Mouse (Mus musculus): ENCODE results near the gene Edc3. TPM values are rescaled to one million over a fixed set of nuclear protein-coding genes. Genes with fewer than 3 reads are reported as not detected.
A peak's percentile ranks its signal among the peaks of the same experiment; 100 is the strongest.

The Edc3 gene
- polyA plus RNA-seq, 1 experiment from 2014 or later, result 24.1 TPM

GRCm38 (mm10) chr9:57744462-57745091, 36.2 kb downstream of the Edc3 start:
- Histone ChIP-seq H3K9me3 (ENCODE audit: control insufficient read depth, low read length) (no peaks in the 10 kb centered on the region), H3K9ac (ENCODE audit: low read depth, low read length) (no peak overlapping the region), H3K4me3 (ENCODE audit: low read length) (no peak overlapping the region), H3K4me2 (replicated peaks; ENCODE audit: low read depth, low read length) (no peak overlapping the region), H3K27me3 (ENCODE audit: control insufficient read depth, insufficient read depth, low read length) (no peaks in the 10 kb centered on the region), H3K27ac (ENCODE audit: low read depth, low read length) (no peak overlapping the region), H3K4me1 (ENCODE audit: control insufficient read depth, insufficient read depth, low read length) (no peaks in the 10 kb centered on the region), H3K36me3 (ENCODE audit: control insufficient read depth, insufficient read depth, low read length) (peaks cover 77% of the 10 kb centered on the region)
- no peak for ATAC-seq (ENCODE audit: low FRiP score, low TSS enrichment)
- WGBS, result 74% methylated on average over 3 of the region's 3 CpGs

- Histone ChIP-seq H3K27me3 (ENCODE audit: control insufficient read depth, insufficient read depth, low read length) (no peaks in the 10 kb centered on the region), H3K9me3 (ENCODE audit: control insufficient read depth, low read length) (no peaks in the 10 kb centered on the region), H3K9ac (ENCODE audit: low read depth, low read length) (no peak overlapping the region), H3K4me2 (replicated peaks; ENCODE audit: low read depth, low read length) (no peak overlapping the region), H3K4me3 (ENCODE audit: low read length) (no peak overlapping the region), H3K36me3 (ENCODE audit: control insufficient read depth, insufficient read depth, low read length) (peaks cover 81% of the 10 kb centered on the region), H3K4me1 (ENCODE audit: control insufficient read depth, insufficient read depth, low read length) (no peaks in the 10 kb centered on the region), H3K27ac (ENCODE audit: low read depth, low read length) (no peak overlapping the region)
- 74% methylated on average over 1 of the region's 1 CpGs for WGBS
- no peak for ATAC-seq (ENCODE audit: low FRiP score, low TSS enrichment)
Measured at GRCm38 (mm10) chr9:57747067-57747466, 38.7 kb downstream of the Edc3 start.

GRCm38 (mm10) chr9:57748137-57748536, 39.8 kb downstream of the Edc3 start:
- Histone ChIP-seq H3K36me3 (ENCODE audit: control insufficient read depth, insufficient read depth, low read length) (peaks cover 87% of the 10 kb centered on the region), H3K9me3 (ENCODE audit: control insufficient read depth, low read length) (no peaks in the 10 kb centered on the region), H3K9ac (ENCODE audit: low read depth, low read length) (no peak overlapping the region), H3K4me2 (replicated peaks; ENCODE audit: low read depth, low read length) (no peak overlapping the region), H3K27ac (ENCODE audit: low read depth, low read length) (no peak overlapping the region), H3K4me3 (ENCODE audit: low read length) (no peak overlapping the region), H3K27me3 (ENCODE audit: control insufficient read depth, insufficient read depth, low read length) (no peaks in the 10 kb centered on the region), H3K4me1 (ENCODE audit: control insufficient read depth, insufficient read depth, low read length) (no peaks in the 10 kb centered on the region)
- 91% methylated on average over 6 of the region's 6 CpGs for WGBS
- no peak for ATAC-seq (ENCODE audit: low FRiP score, low TSS enrichment)

- WGBS, result 79% methylated on average over 1 of the region's 1 CpGs
- no peaks in the 10 kb centered on the region for H3K4me1 ChIP-seq (ENCODE audit: control insufficient read depth, insufficient read depth, low read length)
- H3K27me3 ChIP-seq (ENCODE audit: control insufficient read depth, insufficient read depth, low read length), result no peaks in the 10 kb centered on the region
- ATAC-seq (ENCODE audit: low FRiP score, low TSS enrichment), result no peak
- H3K4me3 ChIP-seq (ENCODE audit: low read length), result no peak overlapping the region
- no peaks in the 10 kb centered on the region for H3K9me3 ChIP-seq (ENCODE audit: control insufficient read depth, low read length)
- no peak overlapping the region for H3K9ac ChIP-seq (ENCODE audit: low read depth, low read length)
- no peak overlapping the region for H3K4me2 ChIP-seq (replicated peaks; ENCODE audit: low read depth, low read length)
- no peak overlapping the region for H3K27ac ChIP-seq (ENCODE audit: low read depth, low read length)
- H3K36me3 ChIP-seq (ENCODE audit: control insufficient read depth, insufficient read depth, low read length), result peaks cover 94% of the 10 kb centered on the region
Measured at GRCm38 (mm10) chr9:57748831-57749230, 40.5 kb downstream of the Edc3 start.

DNA sequence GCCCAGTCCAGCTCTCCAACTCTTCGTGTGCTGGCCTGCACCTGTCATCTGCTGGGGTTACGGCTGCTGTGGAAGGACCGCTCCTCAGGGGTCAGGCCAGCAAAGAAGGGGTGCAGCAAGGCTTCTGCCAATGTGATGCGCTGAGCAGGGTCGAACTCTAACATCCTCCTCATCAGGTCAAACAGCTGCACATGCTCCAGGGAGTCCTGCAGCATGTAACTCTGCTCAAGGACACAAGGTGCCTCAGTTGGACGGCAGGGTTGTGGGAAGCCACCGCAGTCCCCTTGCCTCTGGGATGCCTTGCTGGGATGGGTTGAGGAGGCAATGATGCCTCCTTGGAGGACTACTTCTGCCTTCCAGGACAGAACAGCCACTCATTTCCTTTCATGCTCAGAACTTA, 42.6 kb downstream of the Edc3 start:
- Histone ChIP-seq H3K9ac (ENCODE audit: low read depth, low read length) (no peak overlapping the region), H3K27ac (ENCODE audit: low read depth, low read length) (no peak overlapping the region), H3K9me3 (ENCODE audit: control insufficient read depth, low read length) (no peaks in the 10 kb centered on the region), H3K4me3 (ENCODE audit: low read length) (no peak overlapping the region), H3K36me3 (ENCODE audit: control insufficient read depth, insufficient read depth, low read length) (peaks cover 99% of the 10 kb centered on the region), H3K4me2 (replicated peaks; ENCODE audit: low read depth, low read length) (no peak overlapping the region), H3K4me1 (ENCODE audit: control insufficient read depth, insufficient read depth, low read length) (no peaks in the 10 kb centered on the region), H3K27me3 (ENCODE audit: control insufficient read depth, insufficient read depth, low read length) (no peaks in the 10 kb centered on the region)
- WGBS, result 92% methylated on average over 7 of the region's 7 CpGs
- no peak for ATAC-seq (ENCODE audit: low FRiP score, low TSS enrichment)

GRCm38 (mm10) chr9:57757578-57757977, 49.2 kb downstream of the Edc3 start:
- no peaks in the 10 kb centered on the region for H3K27me3 ChIP-seq (ENCODE audit: control insufficient read depth, insufficient read depth, low read length)
- no peak for ATAC-seq (ENCODE audit: low FRiP score, low TSS enrichment)
- no peak overlapping the region for H3K27ac ChIP-seq (ENCODE audit: low read depth, low read length)
- H3K4me3 ChIP-seq (ENCODE audit: low read length), result no peak overlapping the region
- H3K9ac ChIP-seq (ENCODE audit: low read depth, low read length), result no peak overlapping the region
- peaks cover 89% of the 10 kb centered on the region for H3K36me3 ChIP-seq (ENCODE audit: control insufficient read depth, insufficient read depth, low read length)
- H3K4me2 ChIP-seq (replicated peaks; ENCODE audit: low read depth, low read length), result no peak overlapping the region
- peaks cover 10% of the 10 kb centered on the region for H3K4me1 ChIP-seq (ENCODE audit: control insufficient read depth, insufficient read depth, low read length)
- 76% methylated on average over 3 of the region's 3 CpGs for WGBS
- H3K9me3 ChIP-seq (ENCODE audit: control insufficient read depth, low read length), result no peaks in the 10 kb centered on the region

DNA sequence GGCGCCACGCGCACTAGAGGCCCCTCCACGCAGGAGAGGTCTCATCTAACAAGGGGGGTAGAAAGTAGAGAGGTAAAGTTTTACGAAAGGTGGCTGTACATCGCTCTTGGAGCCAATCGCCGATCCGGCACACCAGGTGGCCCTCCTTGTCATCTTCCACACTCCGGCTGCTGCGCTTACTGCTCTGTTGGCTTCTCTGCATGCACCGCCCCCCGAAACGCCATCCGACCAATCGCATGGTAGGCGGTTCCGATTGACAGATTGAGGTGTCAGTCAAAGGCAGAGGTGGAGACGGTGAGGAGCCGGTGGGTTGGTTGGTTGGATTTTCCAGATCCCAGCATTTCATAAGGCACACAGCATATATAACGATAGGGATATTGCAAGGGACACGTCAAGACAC, 50.2 kb downstream of the Edc3 start:
- Histone ChIP-seq H3K4me2 (replicated peaks; ENCODE audit: low read depth, low read length) (no peak overlapping the region), H3K9me3 (ENCODE audit: control insufficient read depth, low read length) (no peaks in the 10 kb centered on the region), H3K27ac (ENCODE audit: low read depth, low read length) (no peak overlapping the region), H3K27me3 (ENCODE audit: control insufficient read depth, insufficient read depth, low read length) (no peaks in the 10 kb centered on the region), H3K9ac (ENCODE audit: low read depth, low read length) (no peak overlapping the region), H3K4me3 (ENCODE audit: low read length) (no peak overlapping the region), H3K36me3 (ENCODE audit: control insufficient read depth, insufficient read depth, low read length) (peaks cover 79% of the 10 kb centered on the region), H3K4me1 (ENCODE audit: control insufficient read depth, insufficient read depth, low read length) (peaks cover 19% of the 10 kb centered on the region)
- 93% methylated on average over 22 of the region's 22 CpGs for WGBS
- no peak for ATAC-seq (ENCODE audit: low FRiP score, low TSS enrichment)

GRCm38 (mm10) chr9:57759289-57759688, 50.9 kb downstream of the Edc3 start:
- Histone ChIP-seq H3K4me3 (ENCODE audit: low read length) (no peak overlapping the region), H3K9me3 (ENCODE audit: control insufficient read depth, low read length) (no peaks in the 10 kb centered on the region), H3K9ac (ENCODE audit: low read depth, low read length) (no peak overlapping the region), H3K36me3 (ENCODE audit: control insufficient read depth, insufficient read depth, low read length) (peaks cover 72% of the 10 kb centered on the region), H3K27me3 (ENCODE audit: control insufficient read depth, insufficient read depth, low read length) (no peaks in the 10 kb centered on the region), H3K27ac (ENCODE audit: low read depth, low read length) (no peak overlapping the region), H3K4me2 (replicated peaks; ENCODE audit: low read depth, low read length) (no peak overlapping the region), H3K4me1 (ENCODE audit: control insufficient read depth, insufficient read depth, low read length) (peaks cover 25% of the 10 kb centered on the region)
- ATAC-seq (ENCODE audit: low FRiP score, low TSS enrichment), result peak; percentile 33; the same call in 1 of the 2 replicates
- 28% methylated on average over 6 of the region's 6 CpGs for WGBS

- Histone ChIP-seq H3K9ac (ENCODE audit: low read depth, low read length) (no peak overlapping the region), H3K9me3 (ENCODE audit: control insufficient read depth, low read length) (no peaks in the 10 kb centered on the region), H3K27ac (ENCODE audit: low read depth, low read length) (no peak overlapping the region), H3K27me3 (ENCODE audit: control insufficient read depth, insufficient read depth, low read length) (no peaks in the 10 kb centered on the region), H3K4me3 (ENCODE audit: low read length) (no peak overlapping the region), H3K4me1 (ENCODE audit: control insufficient read depth, insufficient read depth, low read length) (peaks cover 25% of the 10 kb centered on the region), H3K36me3 (ENCODE audit: control insufficient read depth, insufficient read depth, low read length) (peaks cover 59% of the 10 kb centered on the region), H3K4me2 (replicated peaks; ENCODE audit: low read depth, low read length) (no peak overlapping the region)
- 95% methylated on average over 24 of the region's 24 CpGs for WGBS
- no peak for ATAC-seq (ENCODE audit: low FRiP score, low TSS enrichment)
Measured at GRCm38 (mm10) chr9:57760416-57761146, 52.2 kb downstream of the Edc3 start.

All from kidney, embryonic 14.5 days (tissue).